Mouse (Mus musculus) telencephalon, adult 2 months (tissue): ENCODE measurements around the gene Gm20388.

Source experiments
- DNase-seq: peaks from one replicate; pipeline ENCODE4 v3.0.0-alpha.2; 2011; ENCODE audit warnings: low read depth, low spot score

Gene Gm20388

DNA sequence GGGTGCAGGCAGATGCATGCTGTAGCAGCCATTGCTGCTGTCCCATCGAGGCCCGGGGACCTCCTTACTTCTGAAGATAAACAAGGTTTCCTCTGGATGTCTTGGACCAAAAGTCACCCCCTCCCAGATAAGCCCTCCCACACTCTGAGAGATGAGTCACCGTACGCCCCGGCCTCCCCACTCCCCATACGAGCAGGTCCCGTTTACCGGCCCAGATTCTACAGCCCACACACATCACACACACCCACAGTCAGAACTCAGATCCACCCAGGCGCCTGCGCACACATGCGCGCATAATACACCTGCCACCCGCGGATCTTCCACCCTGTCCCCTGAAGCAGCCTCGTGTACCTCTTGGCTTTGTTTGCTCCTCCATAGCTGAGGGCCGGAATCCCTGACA, 1823.6 kb downstream of the Gm20388 start:
- peak; percentile 81 for DNase-seq

- no peak for DNase-seq
Observed at GRCm38 (mm10) chr8:121736236-121736635, 1825.6 kb downstream of the Gm20388 start.

DNA sequence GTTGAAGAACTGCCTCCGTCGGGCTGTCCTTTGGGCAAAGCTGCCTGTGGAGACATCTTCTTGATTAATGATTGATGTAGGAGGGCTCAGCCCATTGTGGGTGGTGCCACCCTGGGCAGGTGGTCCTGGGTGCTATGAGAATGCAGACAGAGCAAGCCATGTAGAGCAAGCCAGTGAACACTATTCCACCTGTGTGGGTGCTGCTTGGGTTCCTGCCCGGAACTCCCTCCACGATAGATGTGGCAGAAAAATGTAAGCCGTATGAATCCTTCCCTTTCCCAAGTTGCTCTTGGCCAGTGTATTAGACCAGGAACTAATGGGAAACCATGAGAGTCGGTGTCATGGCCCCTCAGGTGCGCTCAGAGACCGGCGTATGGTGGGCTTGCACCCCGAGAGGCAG, 1830.1 kb downstream of the Gm20388 start:
- no peak for DNase-seq

- no peak for DNase-seq
Observed at GRCm38 (mm10) chr8:121749501-121749900, 1838.9 kb downstream of the Gm20388 start.

- no peak for DNase-seq
Observed at GRCm38 (mm10) chr8:121750512-121750911, 1839.9 kb downstream of the Gm20388 start.

DNA sequence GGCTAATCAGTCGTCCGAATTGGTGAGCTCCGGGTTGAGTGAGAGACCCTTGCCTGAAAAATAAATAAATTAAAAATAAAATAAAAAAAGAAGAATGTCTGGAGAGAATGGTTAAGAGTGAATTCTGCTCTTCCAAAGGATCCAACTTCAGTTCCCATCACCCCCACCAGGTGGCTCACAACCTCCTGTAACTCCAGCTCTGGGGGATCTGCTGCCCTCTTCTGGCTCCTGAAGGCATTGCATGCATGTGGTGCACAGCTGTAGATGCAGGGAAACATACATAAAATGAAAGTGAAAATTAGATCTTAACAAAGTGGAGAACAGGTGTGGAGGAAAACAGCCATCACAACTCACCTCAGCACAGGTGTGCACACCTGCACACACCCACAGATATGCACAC, 1840.8 kb downstream of the Gm20388 start:
- DNase-seq = no peak

DNA sequence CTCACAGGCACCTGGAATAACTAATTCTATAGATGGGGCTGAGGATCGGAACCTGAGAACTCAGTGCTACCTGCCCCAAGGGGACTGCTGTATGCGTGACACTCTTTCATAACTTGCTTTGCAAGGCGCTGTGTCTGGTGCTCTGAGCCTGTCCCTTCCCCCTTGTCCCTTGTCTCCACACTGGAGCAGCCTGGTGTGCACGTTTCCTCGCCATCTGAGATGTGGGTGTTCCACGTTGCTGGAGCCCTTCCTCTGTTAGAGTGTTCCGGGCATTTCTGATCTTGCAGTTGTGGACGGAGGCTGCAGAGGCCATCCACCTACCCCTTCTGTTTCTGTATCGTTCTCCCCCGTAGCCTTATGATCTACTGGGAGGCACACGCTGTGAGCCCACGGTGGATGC, 1847.8 kb downstream of the Gm20388 start:
- peak; percentile 65 for DNase-seq

DNA sequence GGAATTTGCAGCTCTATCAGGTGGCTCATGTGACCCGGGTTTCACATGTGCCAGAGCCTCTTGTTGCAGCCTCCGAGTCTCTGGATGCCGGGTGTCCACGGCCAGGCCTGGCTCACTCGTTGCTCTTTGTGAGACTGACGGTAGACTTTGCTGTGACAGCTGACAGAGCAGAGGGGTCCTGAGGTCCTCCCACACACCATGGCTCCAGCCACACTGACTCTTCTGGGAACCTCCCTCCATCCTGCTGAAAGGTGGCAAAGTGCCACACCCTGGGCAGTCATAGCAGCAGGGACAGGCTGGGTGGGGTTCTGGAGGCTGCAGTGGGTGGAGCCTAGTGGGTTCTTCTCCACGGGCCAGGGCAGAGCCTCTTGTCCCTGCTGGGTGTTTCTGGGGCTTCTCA, 1849.8 kb downstream of the Gm20388 start:
- no peak for DNase-seq

DNA sequence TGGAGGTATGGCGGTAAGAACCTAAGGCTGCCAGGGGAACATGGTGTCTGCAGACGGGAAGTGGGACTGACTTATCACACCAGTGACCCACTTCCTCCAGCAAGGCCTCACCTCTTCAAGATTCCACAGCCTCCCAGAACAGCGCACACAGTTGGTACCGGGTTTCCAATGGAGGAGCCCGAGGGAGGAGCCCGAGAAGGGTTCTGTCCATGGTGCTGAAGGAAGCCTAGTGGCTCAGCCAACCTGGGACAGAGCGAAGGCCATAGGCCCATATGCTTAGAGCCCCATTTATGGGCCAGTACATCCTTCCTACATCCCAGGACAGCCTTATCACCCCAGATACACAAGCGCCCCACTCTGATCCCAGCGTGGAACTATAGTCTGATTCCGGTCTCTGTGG, 1850.8 kb downstream of the Gm20388 start:
- DNase-seq = no peak

DNA sequence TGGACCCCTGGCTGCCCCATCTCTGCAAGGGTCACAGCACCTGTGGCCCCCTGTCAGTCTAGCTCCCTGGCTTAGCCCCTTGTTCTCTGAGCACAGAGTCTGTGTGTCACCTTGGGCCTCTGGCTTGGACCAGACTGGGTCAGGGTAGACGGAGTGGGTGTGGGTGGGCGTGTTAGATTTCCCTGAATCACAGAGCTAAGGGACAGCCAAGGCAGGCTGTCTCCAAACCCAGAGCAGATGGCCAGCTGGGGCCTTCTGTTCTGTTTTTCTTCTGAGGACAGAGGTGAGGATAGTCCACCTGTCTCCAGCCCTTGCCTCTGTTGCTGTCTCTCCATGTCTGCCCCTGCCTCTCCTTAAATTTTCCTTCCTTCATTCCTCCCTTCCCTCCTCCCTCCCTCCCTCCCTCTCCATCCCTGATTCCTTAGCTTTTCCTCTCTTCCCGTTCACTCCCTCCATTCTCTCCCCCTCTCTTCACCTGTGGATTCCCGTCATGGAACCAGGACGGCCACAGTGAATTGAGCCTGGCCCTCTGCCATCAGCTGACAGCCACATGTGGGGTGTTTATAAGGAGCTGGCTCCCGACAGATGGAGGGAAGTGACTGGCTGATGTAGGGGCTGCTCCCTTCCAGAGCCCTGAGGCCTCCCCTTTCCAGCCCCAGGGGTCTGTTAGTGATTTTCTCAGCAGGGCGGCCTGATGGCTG, 1852.5 kb downstream of the Gm20388 start:
- no peak for DNase-seq

DNA sequence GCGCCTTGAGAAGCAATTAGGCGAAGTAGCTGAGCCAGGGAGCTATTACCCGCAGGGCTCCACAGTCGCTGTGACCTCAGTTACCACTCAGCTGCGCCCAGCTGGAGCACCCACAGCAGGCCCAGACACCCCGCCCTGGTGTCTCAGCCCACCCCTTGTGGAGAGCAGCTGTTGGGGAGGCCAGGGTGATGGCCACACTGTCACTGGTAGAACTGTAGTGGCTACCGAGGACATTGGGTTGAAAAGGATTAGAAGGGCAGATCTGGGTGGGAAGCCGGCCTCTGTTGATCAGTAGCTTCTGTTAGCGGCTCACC, 1853.0 kb downstream of the Gm20388 start:
- DNase-seq = no peak

DNA sequence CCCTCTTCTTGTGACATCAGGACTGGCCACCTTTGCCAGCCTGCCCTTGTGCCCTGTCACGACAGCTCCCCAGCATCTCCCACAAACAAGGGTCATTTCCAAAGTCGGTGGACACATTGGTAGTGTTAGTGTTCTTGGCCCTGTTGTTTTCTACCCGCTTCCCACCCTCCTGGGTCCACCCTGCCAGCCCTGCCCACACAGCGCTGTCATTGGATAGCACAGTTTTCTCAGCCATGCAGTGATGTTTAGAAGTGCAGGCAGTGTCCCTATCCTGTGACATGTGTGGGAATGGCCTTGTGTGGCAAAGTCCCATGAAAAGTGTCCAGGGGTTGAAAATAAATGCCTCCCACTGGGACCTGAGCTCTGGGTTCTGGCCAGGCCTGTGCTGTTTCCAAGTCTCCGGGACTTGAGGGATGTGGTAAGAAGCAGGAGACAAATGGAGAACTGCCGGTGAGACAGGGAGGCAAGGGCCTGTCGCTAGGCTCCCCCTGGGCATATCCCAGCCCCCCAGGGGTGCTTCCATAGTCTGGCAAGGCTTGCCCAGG, 1855.0 kb downstream of the Gm20388 start:
- DNase-seq = peak; percentile 49

DNA sequence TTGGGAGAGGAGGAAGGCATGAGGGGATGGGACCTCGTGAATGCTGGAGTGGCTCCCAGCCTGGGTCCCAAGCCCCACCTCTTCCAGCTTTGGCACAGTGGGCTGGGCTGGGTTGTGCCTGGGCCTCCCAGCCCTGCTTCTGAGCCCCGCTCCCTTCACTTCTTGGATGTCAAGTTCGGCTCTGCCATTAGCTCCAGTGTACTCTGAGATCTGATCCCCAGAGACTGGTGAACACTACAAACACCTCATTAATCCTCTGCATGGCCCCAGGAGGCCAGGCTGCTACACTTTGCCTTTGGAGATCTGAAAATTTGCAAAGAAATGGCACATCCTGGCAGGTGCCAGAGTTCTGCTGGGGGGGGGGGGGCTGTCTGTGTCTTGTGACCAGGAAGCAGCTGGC, 1858.5 kb downstream of the Gm20388 start:
- no peak for DNase-seq

DNA sequence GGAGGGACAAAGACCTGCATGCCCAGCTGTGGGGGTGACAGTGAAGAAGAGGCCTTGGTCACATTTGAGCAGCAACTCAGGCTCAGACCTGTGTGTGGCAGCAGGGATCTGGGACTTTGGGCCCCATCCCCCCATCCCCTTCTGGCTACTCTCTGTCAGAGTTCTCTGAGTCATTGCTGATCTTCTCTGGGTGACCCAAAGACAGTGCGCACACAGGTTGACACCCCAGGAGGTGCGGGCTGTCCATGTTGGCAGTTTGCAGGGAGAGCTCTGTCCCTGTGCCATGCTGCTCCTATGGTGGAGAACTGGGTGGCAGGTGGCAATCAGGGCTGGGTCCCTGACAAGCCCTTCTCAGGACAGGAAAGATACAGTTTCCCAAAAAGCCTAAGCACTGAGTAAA, 1859.0 kb downstream of the Gm20388 start:
- no peak for DNase-seq

DNA sequence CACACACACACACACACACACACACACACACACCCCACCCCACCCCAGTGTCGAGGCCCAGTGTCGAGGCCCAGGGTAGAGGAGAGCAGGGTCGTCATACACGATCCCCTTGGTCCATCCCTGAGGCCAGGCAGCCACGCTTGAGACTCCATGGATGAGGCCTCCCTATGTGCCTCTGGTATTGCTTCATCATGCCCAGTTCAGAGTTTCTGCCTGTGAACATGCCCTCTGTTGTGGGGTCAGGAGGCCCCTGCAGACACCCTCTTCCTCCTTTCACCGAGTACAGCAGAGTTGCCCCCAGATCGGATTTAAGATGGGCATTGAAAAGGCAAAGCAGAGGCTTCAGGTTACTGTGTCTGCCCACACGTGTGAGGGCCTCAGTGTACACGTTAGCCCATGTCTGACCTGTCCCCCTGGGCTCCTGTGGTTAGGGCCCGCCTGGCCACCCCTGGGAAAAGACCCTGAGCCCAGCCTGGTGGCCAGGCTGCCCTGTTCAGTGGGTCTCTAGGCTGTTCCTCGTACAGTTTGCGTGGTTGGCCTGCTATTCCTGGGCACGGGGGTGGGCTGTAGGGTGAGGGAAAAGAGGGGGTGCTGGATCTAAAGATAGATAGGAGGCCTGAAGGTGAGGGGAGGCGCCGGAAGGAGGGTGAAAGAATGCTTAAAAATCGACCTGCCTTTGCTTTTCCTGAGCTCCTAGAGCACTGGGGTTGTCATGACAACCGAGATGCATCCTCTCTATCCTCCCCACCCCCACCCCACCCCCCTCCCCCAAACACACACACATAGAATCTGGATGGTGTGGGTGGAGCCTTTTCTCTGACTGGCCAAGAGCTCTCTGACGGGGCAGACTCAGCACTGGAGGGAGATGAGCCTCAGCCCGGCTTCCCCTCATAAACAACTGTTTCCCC, 1860.5 kb downstream of the Gm20388 start:
- DNase-seq = peak; percentile 71

DNA sequence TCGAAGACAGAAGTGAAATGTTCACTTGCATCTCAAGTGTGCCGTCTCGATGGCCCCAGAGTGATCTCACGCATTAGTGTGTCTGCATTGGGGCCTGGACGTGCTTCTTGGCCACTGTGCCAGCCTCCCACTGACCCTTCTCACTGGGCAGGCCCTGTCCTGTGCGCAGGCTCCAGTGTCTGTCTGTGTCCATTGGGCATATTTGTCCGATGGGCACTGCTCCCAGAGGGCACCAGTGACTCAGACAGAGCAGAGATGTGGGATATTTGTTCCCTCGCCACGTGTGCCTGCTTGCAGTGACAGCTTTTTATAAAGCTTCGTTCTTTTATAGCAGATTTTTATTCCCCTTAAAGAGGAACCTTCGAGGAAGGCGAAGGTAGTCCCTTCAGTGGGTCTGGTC, 1863.2 kb downstream of the Gm20388 start:
- DNase-seq = no peak

DNA sequence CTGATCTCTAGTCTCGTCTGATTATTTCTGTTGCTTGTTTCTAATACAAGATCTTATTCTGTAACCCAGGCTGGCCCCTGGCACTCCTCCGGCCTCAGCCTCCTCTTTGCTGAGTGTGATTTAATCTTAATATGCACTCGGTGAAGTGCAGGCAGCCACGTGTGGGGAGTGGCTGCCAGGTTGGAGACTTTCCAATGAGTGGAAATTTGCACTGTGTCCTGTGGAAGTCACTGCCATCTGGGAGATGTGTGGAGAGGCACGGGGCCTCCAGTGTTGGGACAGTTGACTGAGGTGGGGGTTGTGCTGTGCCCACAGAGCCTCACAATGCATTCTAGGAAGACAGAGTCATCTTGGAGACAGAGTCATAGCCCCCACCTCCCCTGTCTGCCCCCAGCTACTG, 1871.9 kb downstream of the Gm20388 start:
- no peak for DNase-seq

GRCm38 (mm10) chr8:121786542-121786941, 1875.9 kb downstream of the Gm20388 start:
- peak; percentile 73 for DNase-seq

- DNase-seq = no peak
Observed at GRCm38 (mm10) chr8:121788786-121789185, 1878.1 kb downstream of the Gm20388 start.

GRCm38 (mm10) chr8:121792159-121792558, 1881.5 kb downstream of the Gm20388 start:
- DNase-seq = no peak

- no peak for DNase-seq
Observed at GRCm38 (mm10) chr8:121792627-121793026, 1882.0 kb downstream of the Gm20388 start.

DNA sequence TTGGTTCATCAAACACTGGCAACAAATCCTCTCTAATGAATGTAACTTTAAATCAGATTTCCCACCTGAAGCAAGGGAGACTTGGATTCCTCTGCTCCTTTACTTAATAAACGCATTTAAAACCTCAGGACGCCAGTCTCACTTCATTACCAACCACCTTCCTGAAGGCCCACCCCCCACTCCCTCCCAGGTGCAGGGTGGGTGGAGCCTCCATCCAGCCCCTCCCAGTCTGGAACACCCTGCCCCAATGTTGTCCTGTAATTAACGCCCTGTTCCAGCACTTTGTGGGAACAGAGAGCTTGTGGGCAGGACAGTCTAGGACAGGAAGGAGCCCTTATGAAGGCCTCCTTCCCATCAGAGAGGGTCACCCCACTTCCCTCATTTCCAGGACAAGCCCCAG, 1883.5 kb downstream of the Gm20388 start:
- no peak for DNase-seq

DNA sequence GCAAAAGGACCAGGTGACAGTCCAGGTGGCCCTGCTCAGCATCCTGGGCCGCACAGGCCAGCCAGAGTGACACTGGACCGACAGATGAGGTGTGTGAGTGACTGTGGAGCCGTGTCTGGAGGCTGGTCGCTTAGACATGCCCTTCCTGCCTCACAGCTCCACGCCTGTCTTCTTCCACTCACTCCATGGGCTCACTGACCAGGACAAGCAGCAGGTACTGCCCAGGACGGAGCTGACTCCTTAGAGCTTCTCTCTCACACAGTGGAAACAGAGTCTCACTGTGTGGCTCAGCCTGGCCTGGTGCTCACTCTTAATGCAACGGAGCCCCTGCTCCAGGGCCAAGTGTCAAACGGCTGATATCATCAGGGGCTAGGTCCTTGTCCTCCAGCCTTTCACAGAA, 1884.8 kb downstream of the Gm20388 start:
- DNase-seq = no peak
